Comparison of ENCODE assay signal across 1 mouse cellular context in the genomic region with DNA sequence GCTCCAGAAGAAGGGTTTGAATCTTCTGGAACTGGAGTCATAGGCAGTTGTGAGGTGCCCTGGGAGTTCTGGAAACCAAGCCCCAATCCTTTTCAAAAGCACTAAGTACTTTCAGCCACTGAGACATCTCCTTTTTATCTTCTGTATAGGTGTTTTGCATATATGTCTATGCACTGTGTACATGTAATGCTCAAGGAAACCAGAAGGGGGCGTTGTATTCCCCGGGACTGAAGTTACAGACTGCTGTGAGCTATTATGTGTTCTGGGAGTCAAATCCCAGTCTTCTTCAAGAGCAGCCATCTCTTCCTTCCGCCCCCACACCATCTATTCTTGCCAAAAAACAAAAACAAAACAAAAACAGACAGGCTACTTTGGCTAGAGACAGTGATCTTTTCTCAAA.
TF ChIP-seq lines count a peak whose summit lies in the region.

No protein-coding gene starts in this region.

TF ChIP-seq in CH12.LX, 34 proteins besides CTCF, POLR2A, EP300 and RAD21 (continued from another document):
- no peak for TF ChIP-seq GABPA (IDR thresholded peaks at IDR 0.05; ENCODE audit: insufficient replicate concordance, low read depth, low read length)
